Mouse (Mus musculus): ENCODE data around the gene Bhlhe23.

Gene Bhlhe23

DNA sequence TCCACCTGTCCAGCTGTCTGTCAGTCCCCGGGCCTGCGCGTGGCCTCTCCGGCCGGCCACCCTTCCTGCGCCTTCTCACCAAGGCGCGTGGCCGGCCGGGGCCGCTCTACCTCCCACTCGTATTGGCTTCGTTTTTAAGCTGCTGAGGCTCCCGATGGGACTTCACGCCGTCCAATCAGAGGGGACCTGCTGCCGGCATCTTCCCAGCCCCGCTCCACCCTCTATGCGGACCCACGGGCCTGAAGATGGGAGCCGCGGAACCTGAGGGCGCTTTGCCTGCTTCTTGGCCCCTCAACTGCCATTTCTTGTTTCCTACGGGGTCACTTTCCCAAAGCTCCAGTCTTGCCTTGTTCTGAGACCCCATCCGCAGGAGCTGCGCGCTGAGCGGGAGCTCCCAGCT lies at the start of gene Bhlhe23:
Gene Bhlhe23 (minus strand): TSS at position 108 of the 400 bp plus-strand sequence.
- in situ Hi-C loops (cut with MboI) = loop anchor here (10.0 kb wide), 1 partner anchor 202 kb away; no protein-coding TSS in a partner anchor

DNA sequence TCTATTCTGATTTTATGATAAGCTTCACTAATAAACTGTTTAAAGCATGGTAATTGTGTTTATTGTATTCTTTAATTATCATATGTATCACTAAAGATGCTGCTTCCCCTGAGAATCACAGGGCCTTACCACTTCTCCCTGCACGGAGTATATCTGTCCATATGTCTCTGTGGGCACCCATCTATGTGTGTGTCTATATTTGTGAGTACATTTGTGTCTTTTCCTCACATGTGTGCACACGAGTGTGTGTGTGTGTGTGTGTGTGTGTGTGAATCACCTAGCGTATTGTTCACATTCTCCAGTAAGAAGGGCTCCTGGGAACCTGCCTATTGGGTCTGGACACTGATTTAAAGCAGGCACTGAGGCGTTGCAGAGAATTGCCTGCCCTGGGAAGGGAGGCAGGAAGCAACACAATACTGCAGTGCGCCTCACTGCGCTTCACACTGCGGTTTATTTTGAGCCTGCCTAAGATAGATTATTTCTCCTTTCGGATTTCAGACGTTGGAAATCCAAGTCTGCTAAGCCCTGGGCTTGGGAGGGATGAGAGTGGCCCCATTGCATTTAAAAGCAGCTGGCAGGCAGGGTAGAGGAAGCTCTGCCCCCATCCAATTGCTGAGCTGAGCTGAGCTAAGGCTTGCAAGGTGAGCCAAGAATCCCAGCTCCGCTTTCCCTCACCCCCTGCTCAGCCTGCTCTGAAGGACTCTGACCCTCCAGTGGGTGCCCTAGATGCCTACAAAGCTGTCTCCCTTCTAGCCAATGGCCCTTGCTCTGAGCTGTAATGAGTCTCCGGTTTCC lies 48.6 kb upstream of the Bhlhe23 start:
- in situ Hi-C loops (cut with MboI) = no loop called here

DNA sequence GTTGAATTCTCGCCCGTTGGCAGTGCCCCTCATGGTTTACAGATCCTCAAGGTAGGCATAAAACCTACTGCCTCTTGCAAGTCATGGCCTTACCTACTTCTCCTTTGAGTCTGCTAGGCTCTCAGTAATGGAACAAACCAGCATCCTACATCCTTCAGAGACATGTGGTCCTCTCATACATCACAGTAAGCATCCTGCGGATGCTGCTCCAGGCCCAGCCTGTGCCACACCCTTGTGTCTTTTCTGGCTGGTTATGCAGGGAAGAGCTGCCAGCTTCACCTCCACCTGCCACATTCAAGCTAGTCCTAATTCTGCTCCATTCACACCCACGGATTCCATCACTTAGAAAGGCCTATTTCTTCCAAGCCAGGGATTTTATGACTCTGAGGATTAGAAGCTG lies 48.0 kb upstream of the Bhlhe23 start:
- in situ Hi-C loops (cut with MboI) = no loop called here

DNA sequence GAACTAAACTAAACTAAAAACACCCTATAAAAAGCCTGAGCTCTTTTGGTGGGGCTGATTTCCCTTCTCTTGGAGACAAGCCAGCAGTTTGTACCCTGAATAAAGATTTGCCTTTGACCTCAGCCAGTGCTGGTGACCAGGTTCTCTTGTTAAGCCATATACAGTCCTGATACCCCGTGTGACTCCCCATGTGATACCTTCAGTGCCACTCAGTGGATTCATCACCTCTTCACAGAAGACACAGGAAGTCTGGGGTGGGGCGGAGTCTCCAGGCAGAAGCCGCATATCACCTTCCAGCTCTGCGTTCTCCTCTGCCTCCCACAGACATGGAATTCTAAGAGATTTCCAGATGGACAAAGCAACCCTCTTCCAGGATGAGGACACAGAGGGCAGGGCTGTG lies 47.4 kb upstream of the Bhlhe23 start:
- in situ Hi-C loops (cut with MboI) = no loop called here

DNA sequence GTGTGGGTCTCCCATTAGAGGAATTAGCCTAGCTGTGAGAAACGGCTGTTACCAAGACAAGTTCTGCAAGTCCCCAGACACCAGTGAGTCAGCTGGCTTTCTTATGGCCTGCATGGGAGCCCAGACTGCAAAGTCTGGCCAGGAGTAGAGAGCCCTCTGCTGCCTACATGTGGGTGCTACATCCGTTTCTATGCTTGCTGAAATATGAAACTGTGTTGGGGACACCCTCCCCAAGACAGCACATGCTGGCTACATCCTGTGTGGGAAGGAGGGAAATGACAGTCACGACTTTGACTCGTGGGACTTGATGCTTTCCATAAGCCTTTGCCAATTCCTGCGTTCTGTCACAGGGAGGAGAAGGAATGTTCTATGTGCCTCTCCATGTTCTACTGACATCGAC lies 45.8 kb upstream of the Bhlhe23 start:
- in situ Hi-C loops (cut with MboI) = no loop called here

DNA sequence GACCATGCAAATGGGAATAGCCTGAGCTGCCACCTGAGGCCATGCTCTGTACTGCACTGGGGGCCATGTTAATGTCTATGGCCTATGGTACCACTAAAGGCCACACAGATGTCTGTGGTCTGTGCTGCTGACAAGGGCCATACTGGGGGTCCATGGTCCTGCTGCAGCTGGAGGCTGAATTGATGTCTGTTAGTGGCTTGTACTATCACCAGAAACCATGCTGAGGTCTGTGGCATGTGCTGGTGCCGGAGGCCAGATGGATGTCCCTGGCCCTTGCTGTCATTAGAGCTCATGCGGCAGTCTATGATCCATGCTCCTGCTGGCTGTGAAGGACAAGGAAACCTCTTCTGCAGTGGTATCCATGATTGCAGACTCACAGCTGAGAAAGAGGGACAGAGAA lies 42.8 kb upstream of the Bhlhe23 start:
- in situ Hi-C loops (cut with MboI) = no loop called here

DNA sequence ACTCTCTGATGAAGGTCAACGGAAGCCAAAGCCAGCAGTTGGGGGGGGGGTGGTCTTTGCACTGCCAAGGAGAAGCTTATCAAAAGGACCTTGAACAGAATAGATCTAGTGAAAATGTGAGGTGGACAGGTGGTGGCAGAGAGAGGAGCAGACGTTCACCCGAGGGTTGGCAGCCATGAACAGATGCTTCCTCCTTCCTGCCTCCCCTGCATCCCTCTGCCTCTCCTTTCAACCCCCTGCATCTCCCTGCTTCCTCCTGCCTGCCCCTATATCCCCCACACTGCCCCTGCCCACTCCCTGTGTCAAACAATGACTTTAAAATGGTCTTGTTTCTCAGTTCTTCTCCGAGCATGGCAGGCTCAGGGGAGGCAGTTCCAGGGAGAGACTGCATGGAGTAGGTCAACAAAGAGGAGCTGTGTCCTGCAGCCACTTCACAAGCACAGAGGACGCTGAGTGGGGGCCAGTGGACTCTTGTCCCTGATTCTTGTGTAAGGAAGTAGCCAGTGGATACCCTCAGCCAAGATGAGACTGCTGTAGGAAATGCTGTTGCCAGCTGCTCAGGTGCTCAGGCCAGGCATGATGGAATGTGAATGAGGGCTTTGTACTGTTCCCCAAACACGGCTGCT lies 39.9 kb upstream of the Bhlhe23 start:
- in situ Hi-C loops (cut with MboI) = no loop called here

DNA sequence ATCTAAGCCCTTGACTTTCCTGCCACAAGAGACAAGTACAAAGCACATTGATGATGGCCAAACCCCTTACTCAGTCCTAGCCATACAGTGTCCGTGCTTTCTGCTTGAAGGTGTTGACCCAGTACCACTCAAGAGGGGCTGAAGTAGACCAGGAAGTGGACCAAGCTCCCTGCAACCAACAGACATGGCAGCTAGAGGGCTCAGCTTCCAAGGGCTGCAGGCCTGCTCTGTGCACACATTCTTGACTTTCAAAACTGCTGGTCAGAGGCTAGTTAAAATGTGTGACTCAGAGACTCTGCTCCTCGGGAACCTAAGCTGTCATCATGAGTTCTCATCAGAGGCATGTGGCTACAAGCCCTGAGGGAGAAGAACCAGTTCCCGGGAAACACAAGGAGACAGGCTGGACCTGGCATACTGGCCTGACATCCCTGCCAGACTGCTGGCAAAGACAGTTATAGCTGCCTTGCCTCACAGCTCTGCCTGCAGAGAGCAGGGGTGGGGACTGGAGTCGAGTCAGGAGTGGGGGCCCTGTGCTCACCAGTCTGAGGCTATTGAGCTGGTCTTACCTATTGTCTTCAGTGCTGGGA lies 37.4 kb upstream of the Bhlhe23 start:
- in situ Hi-C loops (cut with MboI) = no loop called here

DNA sequence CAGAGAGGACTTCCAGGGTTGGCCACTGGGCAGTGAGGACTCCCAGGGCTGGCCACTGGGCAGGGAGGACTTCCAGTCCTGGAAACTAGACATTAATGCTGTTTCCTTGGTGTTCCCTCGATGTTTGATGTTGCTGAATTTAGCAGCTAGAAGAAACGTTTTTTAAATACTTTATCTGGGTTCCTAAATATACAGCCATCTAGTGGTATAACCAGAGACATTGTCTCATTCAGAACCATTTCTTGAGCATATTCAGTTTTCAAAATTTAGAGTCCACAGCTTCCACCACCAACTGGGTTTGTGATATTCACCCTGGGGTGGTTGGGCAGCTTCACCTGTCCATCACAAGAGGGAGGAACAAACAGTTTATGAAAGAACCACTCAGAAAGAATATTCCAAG lies 34.3 kb upstream of the Bhlhe23 start:
- in situ Hi-C loops (cut with MboI) = no loop called here

DNA sequence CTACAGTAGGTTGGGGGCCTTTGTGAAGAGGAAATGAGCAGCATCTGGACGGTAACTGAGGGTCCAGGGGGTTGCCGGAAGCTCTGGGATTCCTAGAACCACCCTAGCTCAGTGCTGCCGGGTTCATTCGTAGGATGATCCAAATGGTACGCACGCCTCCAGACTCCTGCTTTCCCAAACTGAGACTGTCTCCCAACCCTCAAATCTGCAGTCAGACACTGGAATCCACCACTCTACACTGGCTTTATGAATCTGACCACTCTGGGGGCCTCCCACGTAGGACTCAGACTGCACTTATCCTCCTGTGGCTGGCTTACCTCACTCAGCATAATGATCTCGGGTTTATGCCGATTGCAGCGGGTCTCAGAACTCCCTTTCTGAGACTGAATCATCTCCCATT lies 32.8 kb upstream of the Bhlhe23 start:
- in situ Hi-C loops (cut with MboI) = no loop called here

DNA sequence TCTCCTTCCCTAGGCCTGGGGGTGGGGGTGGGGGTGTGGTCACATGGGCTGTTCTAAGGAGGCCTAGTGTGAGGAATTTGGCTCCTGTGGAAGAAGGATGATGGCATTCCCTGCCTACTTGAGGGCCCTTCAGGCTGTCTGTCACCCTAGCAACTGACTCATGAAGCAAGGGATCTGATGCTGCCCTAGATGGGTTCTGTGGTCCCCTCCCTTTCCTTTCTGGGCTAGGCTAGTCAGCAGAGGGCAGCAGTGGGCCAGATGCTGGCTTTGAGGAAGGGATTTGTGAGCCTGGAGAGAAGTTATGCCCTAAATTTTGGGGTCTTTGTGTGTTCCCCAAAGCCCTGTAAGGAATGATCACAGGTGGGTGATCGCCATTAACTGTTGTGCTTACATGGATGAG lies 29.3 kb upstream of the Bhlhe23 start:
- in situ Hi-C loops (cut with MboI) = no loop called here

DNA sequence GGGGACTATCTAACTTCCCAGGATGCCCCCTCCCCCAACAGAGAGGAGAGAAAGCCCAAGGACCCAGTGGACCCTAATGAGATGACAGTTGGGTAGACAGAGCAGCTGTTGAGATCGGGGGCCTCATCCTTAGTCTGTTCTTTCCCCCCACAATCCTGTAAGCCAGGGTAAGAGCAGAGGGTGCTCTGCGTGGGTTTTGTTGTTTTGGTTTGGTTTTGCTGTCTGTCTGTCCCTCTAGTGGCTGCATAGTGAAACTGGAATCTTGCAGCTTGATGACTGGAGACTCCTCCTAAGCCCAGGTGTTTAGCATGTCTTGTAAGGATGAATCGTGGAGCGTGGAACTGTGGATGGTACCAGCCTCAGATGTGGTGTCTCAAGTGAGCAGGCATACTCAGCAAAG lies 19.3 kb upstream of the Bhlhe23 start:
- in situ Hi-C loops (cut with MboI) = no loop called here

DNA sequence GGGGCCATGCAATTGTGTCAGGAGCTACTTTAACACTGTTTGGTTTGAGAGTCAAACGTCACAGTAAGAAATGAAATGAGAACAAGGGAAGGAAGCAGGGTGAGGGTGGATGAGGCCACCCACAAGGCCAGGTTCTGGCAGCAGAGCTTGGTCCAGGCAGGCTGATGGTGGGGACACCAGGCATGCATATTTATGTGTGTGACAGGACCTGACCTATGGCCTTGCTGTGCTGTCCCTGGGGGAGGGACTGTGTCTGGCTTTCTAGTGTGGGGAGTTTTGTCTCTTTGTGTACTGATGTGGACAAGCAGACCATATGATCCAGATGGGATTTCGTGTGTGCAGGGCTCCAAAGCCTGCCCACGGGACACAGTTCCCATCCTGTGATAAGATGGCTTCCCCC lies 18.9 kb upstream of the Bhlhe23 start:
- in situ Hi-C loops (cut with MboI) = no loop called here

DNA sequence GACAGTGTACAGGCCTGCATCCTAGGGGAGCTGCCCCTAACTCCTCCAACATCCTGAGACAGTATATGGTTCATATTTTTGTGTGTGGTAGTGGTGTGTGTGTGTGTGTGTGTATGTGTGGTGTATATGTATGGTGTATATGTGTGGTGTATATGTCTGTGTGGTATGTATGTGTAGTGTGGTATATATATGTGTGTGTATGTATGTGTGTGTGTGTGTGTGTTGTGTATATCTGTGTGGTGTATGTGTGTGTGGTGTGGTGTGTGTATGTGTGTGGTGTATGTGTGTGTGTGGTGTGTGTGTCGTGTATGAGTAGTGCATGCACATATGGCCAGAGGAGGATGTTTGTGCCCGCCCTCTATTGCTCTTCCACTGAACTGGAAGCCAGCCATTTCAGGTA lies 17.7 kb upstream of the Bhlhe23 start:
- in situ Hi-C loops (cut with MboI) = no loop called here

DNA sequence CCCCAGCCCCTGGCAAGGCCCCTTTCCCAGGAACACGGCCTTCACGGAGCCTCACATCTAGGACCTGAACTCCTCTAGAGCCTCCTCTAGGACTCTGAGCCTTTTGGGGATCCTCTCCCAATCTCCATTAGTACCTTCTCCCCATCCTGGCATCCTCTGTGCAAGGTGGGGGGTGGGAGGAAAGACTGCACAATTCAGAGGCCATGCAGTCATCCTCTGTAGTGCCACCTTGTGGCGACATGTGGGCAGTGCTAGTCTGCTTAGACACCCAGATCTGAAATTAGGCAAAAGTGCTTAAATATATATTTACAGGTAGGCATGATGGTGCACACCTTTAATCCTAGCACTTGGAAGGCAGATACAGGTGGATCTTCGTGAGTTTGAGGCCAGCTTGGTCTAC lies 15.0 kb upstream of the Bhlhe23 start:
- in situ Hi-C loops (cut with MboI) = no loop called here

DNA sequence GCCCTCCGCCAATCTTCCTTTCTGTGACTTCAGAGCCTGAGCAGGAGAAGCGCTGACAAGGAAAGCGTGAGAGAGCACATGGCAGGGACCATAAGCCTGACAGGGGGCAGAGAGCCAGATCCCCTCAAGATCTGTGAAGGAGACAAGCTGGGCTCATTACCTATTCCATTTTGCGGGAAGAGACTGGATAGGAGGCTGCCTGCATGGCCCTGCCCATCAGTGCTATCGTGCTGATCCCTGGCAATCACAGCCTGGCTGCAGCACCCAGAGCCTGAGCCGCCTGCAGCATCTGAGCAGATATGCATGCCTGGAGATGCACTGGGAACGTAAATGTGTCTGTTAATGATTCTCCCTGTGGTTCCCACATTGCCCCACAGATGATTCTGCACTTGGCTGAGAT lies 12.1 kb upstream of the Bhlhe23 start:
- in situ Hi-C loops (cut with MboI) = no loop called here

DNA sequence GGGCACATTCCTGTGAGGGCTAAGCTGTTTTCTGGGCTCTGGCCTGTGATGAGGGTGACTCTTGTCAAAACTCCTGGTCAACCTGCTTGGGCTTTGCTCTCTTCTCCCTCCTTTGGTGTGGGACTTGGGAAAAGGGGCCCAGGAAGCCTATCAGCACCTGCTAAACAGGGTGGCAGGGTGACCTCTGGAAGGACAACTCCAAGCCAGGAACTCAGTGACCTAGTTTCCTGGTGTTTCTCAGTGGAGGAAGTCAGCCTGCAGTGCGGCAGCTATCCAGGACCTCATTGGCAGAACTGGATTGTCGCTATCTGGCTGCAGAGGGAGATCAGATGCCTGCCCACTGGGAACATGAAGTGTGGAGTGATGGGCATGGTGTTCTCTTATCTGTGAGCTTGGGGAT lies 11.7 kb upstream of the Bhlhe23 start:
- in situ Hi-C loops (cut with MboI) = no loop called here

DNA sequence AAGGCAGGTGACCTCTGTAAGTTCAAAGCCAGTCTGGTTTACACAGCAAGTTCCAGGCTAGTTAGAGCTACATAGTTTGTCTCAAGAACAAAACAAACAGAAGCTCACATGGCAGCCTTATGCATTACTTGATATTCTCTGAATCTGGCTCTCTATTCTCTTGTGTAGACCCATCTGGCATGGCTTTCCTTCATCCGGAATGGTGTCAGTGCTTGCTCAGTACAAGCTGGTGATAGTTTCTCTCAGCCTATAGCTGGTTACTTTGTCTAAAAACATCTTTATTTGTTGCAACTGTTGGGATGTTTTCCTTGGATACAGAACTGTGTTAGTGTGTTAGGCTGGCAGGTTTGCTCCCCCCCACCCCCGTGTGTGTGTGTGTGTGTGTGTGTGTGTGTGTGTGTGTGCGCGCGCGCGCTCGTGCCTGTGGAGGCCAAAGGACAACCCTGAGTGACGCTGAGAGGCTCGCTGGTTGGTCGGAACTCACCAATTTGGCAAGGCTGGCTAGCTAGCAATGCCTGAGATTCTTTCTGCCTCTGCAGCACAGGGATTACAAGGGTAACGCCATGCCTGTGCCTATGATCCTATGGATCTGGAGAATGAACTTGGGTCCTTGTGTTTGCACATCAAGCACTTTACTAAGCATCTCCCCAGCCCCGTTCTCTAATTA lies 11.0 kb upstream of the Bhlhe23 start:
- in situ Hi-C loops (cut with MboI) = no loop called here

DNA sequence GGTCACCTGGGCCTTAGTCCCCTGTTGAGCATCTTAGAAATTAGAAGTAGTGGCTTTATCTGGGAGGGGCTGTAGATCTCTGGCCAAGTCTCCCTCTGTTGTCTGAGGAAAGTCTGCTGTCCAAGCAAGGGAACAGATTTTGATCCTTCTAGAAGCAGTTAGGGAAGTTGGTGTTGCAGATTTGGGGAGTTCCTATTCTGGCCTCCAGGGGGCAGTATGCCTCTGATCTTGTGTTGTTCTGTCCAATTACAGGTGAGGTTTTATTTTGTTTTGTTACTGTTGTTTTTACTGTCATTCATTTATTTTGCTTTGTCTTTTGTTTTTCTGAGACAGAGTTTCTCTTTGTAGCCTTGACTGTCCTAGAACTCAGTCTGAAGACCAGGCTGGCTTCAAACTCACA lies 10.0 kb upstream of the Bhlhe23 start:
- in situ Hi-C loops (cut with MboI) = no loop called here

DNA sequence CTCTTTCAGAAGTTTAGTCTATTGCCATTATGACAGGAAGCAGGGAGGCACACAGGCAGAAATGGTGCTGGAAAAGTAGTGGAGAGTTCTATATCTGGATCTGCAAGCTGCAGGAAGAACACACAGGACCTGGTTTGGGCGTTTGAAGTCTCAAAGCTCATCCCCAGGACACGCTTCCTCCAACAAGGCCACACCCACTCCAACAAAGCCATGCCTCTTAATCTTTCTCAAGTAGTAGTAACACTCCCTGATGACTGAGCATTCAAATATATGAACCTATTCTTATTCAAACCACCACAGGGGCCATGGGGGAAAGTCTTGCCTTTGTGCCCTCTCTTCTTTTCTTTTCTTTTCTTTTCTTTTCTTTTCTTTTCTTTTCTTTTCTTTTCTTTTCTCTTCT lies 3.6 kb upstream of the Bhlhe23 start:
- in situ Hi-C loops (cut with MboI) = no loop called here

DNA sequence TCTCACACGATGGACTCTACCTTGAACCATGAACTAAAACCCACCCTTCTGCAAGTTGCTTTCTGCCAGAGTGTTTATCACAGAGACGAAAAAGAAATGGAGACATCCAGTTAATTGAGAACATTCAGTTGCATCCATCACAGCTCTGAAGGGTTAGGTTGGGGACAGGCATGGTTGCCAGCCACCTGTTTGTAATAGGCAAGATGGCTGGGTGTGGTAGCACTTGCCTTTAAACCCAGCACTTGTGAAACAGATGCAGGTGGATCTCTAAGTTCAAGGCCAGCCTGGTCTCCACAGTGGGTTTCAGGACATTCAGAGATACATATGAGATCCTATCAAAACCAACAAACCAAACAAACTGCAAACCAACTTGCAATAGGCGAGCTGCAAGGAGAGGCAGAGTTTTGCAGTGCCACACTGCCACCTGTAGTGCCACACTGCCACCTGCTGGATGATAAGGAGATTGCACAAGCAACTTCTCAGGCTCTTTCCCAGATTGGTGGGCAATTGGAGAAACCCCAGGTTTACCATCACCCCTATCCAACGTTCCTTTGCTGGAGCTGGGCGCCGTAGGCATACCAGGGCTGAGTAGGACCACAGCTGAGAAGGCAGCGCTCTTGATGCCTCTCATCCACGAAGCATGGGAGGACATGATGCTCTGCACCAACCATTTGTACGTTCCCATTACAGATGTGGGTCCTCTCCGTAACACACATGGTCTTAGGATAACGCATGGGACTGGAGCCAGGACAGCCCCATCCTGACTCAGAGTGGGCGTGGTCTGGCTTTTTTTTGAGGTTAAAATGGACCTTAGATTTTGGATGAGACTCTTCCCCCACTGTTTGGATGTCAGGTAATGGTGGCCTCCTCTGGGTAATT lies 2.8 kb upstream of the Bhlhe23 start:
- in situ Hi-C loops (cut with MboI) = loop anchor here (10.0 kb wide), 1 partner anchor 205 kb away; no protein-coding TSS in a partner anchor

DNA sequence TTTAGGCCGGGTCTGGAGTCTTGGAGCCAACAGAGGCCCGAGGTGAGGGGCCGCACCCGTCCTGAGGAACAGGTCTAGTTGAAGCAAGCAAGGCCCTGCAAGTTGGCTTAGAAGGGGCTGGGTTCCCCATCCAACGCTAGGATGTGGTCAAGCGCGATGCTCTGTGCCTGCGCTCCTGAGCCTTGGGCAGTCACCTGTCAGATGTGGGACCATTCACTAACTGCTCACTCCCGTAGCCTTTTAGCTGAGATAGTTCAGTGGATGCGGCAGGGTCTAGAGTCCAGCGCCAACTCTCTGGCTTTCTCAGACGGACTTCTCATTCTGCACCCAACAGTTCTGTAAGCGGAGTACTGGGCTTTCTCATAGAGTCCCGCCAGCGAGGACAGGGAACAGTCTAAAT lies 1.1 kb downstream of the Bhlhe23 start:
- in situ Hi-C loops (cut with MboI) = loop anchor here (10.0 kb wide), 1 partner anchor 201 kb away; no protein-coding TSS in a partner anchor
